Mouse (Mus musculus) T-helper 2 cell (primary cell): ENCODE data around the gene S100pbp.

Experiments used
- in situ Hi-C: fragments of 300-600 bp; cut with MboI, MseI; formaldehyde crosslinking; loops from one replicate; pipeline ENCODE4 v1.15.1; 2025; ENCODE audit warnings: high pct_unique_total_duplicates

S100pbp gene

DNA sequence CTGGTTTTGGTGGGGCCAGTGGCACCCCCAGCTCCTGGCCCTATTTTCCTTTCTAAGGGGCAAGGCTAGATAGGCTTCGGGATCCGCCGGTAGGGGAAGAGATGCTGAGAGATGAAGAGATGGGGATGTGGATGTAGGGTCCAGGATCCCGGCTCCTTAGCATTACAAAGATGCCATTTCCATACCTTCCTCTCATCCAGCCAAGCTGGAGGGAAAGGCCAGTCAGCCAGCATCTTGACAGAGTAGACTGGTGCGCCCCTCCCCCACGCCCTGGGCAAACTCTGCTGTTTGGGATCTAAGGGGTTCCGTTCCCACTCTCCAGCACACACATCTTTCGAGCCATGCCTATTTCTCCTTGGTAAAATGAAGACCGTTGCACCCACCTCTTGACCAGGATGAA lies 83.5 kb downstream of the S100pbp start:
- in situ Hi-C loops = no loop called here

DNA sequence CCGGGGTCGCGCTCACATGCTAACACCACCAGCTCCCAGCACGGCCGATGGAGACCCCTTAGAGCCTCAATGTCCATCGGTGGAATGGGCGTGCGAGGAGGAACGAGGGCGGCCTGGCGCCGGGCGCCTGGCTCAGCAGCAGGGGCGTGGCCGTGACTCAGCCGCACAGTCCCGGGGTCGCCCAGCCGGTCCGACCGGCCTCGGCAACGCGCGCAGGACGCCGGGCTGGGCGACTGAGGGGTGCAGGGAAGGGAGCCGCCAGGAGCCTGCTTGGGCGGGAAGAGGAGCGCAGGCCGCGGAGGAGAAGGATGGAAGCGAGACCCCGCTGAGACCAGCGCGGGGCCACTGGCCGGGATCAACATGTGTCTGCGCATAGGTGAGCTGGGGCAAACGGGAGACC lies 84.2 kb downstream of the S100pbp start, which contains the start of gene Tmem54:
Gene Tmem54 (plus strand): TSS at position 193 of the 400 bp plus-strand sequence.
- in situ Hi-C loops = no loop called here

DNA sequence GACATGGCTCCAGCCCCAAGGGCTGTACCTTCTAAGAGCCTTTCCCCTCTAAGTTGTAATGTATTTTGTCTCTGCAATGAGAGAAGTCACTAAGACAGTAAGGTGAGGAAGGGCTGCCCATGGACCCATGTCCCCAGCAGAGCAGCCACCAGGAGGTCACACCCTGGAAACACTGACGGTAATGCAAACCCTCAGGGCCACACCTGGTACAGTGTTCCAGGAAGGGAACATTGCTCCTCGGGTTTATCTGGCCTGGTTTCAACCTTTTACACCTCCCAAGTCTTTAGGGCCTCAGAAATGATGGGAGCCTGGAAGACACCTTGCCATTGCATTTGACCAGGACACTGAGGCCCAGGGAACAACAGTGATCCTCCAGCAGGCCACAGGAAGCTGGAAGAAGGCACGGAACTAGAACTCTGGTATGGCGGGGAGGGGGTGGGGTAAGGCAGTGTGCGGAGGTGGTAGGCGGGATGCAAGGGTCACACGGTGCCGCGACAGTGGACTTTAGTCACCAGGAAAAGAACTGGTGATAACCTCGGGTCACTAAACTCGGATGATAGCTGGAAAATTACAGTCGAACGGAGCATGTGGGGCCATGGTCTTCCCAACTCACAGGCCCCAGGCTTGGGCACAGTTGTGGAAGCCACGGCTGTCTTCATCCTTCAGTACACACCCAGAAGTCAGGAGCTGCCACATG lies 87.2 kb downstream of the S100pbp start:
- in situ Hi-C loops = no loop called here
